Mouse (Mus musculus) lung, adult 2 months (tissue): Measurements from ENCODE around the gene Tspan13. TPM values are rescaled to one million over a fixed set of nuclear protein-coding genes. Genes with fewer than 3 reads are reported as not detected.

Experiments
- DNase-seq: peaks from one replicate; pipeline ENCODE4 v3.0.0; 2022
- H3K4me1 ChIP-seq: fragments of 200-500 bp; 2 replicates; pipeline ENCODE4 v1.6.1; 2011; ENCODE audit warnings: low read length; ENCODE audit not compliant: control insufficient read depth, insufficient read depth
- H3K4me3 ChIP-seq: fragments of 200-500 bp; replicated peaks from 2 replicates; pipeline ENCODE3; 2011; ENCODE audit warnings: low read depth, mild to moderate bottlenecking, control low read depth, low read length; ENCODE audit errors: extremely low read depth
- CTCF ChIP-seq: fragments of 200-500 bp; IDR thresholded peaks from 2 replicates; pipeline ENCODE4 v1.5.1; 2011; ENCODE audit warnings: mild to moderate bottlenecking, low read length, control low read depth; ENCODE audit not compliant: insufficient read depth
- POLR2A ChIP-seq: fragments of 200-500 bp; IDR thresholded peaks from 2 replicates; pipeline ENCODE4 v1.6.1; 2011; ENCODE audit warnings: low read depth, mild to moderate bottlenecking, control low read depth, low read length, borderline replicate concordance; ENCODE audit errors: extremely low read depth
- WGBS: fragments of 180-500 bp; shearing (Covaris S2); methylation state at CpG from one replicate; pipeline ENCODE4 v1.1.7; 2018; 5-methylcytosine and 5-hydroxymethylcytosine counted together
- polyA plus RNA-seq: library from polyadenylated mRNA; depleted of rRNA; stranded (reverse); fragments of >200 nt; gene quantifications from 2 replicates; pipeline ENCODE4 v1.2.3, GENCODE M21; 2012

The Tspan13 gene
- polyA plus RNA-seq, 1 experiment = 614 TPM

- H3K4me1 ChIP-seq = no peaks in the 10 kb centered on the region
- TF ChIP-seq POLR2A = no peak
- TF ChIP-seq CTCF = no peak
- no peak overlapping the region for H3K4me3 ChIP-seq
- WGBS = 29% methylated on average over 2 of the region's 2 CpGs
- no peak for DNase-seq
Measured at GRCm38 (mm10) chr12:36057699-36058098, 15.4 kb upstream of the Tspan13 start.

- Histone ChIP-seq H3K4me3 (no peak overlapping the region), H3K4me1 (no peaks in the 10 kb centered on the region)
- DNase-seq = no peak
- TF ChIP-seq CTCF (no peak), POLR2A (no peak)
- WGBS = 86% methylated on average over 1 of the region's 1 CpGs
Measured at GRCm38 (mm10) chr12:36050276-36050675, 8.0 kb upstream of the Tspan13 start.

GRCm38 (mm10) chr12:36047593-36047992, 5.3 kb upstream of the Tspan13 start:
- no peak overlapping the region for H3K4me3 ChIP-seq
- WGBS = 66% methylated on average over 2 of the region's 2 CpGs
- no peaks in the 10 kb centered on the region for H3K4me1 ChIP-seq
- TF ChIP-seq POLR2A (no peak), CTCF (no peak)
- no peak for DNase-seq

- DNase-seq = no peak
Measured at GRCm38 (mm10) chr12:36046196-36046595, 3.9 kb upstream of the Tspan13 start.

GRCm38 (mm10) chr12:36044691-36045090, 2.4 kb upstream of the Tspan13 start:
- TF ChIP-seq POLR2A (no peak), CTCF (no peak)
- WGBS = 88% methylated on average over 2 of the region's 2 CpGs
- H3K4me3 ChIP-seq = no peak overlapping the region
- H3K4me1 ChIP-seq = no peaks in the 10 kb centered on the region; the same call in 1 of the 2 replicates
- no peak for DNase-seq

More at GRCm38 (mm10) chr12:36046196-36046595, 3.9 kb upstream of the Tspan13 start:
- no peaks in the 10 kb centered on the region for H3K4me1 ChIP-seq
- H3K4me3 ChIP-seq = no peak overlapping the region
- 20% methylated on average over 5 of the region's 5 CpGs for WGBS
- TF ChIP-seq CTCF (no peak), POLR2A (no peak)

GRCm38 (mm10) chr12:36041703-36042347, 475 bp downstream of the Tspan13 start:
- TF ChIP-seq CTCF = 0 out of 2 replicates have a peak, but pooled peaks have one; percentile 12
- peak; percentile 64; the same call in 1 of the 2 replicates for TF ChIP-seq POLR2A
- Histone ChIP-seq H3K4me3 (peak overlapping the region; percentile 82), H3K4me1 (peaks cover 2% of the 10 kb centered on the region; the same call in 1 of the 2 replicates)
- 1% methylated on average over 50 of the region's 50 CpGs for WGBS
- peak; percentile 71 for DNase-seq

- no peak for DNase-seq
- Histone ChIP-seq H3K4me3 (peak overlapping the region; percentile 61), H3K4me1 (peaks cover 4% of the 10 kb centered on the region)
- 19% methylated on average over 4 of the region's 4 CpGs for WGBS
- no peak for TF ChIP-seq POLR2A
Measured at GRCm38 (mm10) chr12:36041281-36041589, 1.1 kb downstream of the Tspan13 start.

- WGBS = 35% methylated on average over 10 of the region's 10 CpGs
- Histone ChIP-seq H3K4me1 (peaks cover 9% of the 10 kb centered on the region), H3K4me3 (peak overlapping the region; percentile 61)
- DNase-seq = no peak
- TF ChIP-seq CTCF = no peak
Measured at GRCm38 (mm10) chr12:36040571-36041280, 1.6 kb downstream of the Tspan13 start.

- no peak for DNase-seq
- Histone ChIP-seq H3K4me3 (peak overlapping the region; percentile 46), H3K4me1 (peaks cover 13% of the 10 kb centered on the region)
- 30% methylated on average over 9 of the region's 9 CpGs for WGBS
- TF ChIP-seq CTCF (no peak), POLR2A (no peak)
Measured at GRCm38 (mm10) chr12:36039541-36040084, 2.7 kb downstream of the Tspan13 start.

GRCm38 (mm10) chr12:36036776-36037175, 5.5 kb downstream of the Tspan13 start:
- no peak for DNase-seq
- WGBS = 24% methylated on average over 10 of the region's 10 CpGs
- no peak overlapping the region for H3K4me3 ChIP-seq
- peaks cover 18% of the 10 kb centered on the region for H3K4me1 ChIP-seq
- TF ChIP-seq POLR2A = no peak
- no peak for TF ChIP-seq CTCF
